Mouse (Mus musculus): Measurements from ENCODE around the gene Pced1b. TPM values are rescaled to one million over a fixed set of nuclear protein-coding genes. Genes with fewer than 3 reads are reported as not detected.
"Not testable (repeated sequence)": the region's sequence is repeated elsewhere in the genome, so short reads cannot be mapped to it uniquely, and the experiment has no call there.

Pced1b gene
- polyA plus RNA-seq, 1 experiment from 2014 or later = 4.5 TPM

- Histone ChIP-seq H3K36me3 (ENCODE audit: control insufficient read depth, insufficient read depth, low read length) (no peaks in the 10 kb centered on the region), H3K4me2 (ENCODE audit: low read length) (no peak overlapping the region), H3K4me3 (ENCODE audit: low read length) (no peak overlapping the region), H3K4me1 (ENCODE audit: control insufficient read depth, insufficient read depth, low read depth, low read length) (no peaks in the 10 kb centered on the region), H3K9ac (ENCODE audit: low read depth, low read length) (no peak overlapping the region), H3K9me3 (ENCODE audit: control insufficient read depth, low read length) (no peaks in the 10 kb centered on the region), H3K27me3 (replicated peaks; ENCODE audit: control insufficient read depth, insufficient read depth, low read length) (no peaks in the 10 kb centered on the region), H3K27ac (ENCODE audit: low read depth, low read length) (no peak overlapping the region)
- 83% methylated on average over 4 of the region's 4 CpGs for WGBS
- no peak for ATAC-seq
These were observed 103.6 kb downstream of the Pced1b start for GRCm38 (mm10) chr15:97350528-97350927.

DNA sequence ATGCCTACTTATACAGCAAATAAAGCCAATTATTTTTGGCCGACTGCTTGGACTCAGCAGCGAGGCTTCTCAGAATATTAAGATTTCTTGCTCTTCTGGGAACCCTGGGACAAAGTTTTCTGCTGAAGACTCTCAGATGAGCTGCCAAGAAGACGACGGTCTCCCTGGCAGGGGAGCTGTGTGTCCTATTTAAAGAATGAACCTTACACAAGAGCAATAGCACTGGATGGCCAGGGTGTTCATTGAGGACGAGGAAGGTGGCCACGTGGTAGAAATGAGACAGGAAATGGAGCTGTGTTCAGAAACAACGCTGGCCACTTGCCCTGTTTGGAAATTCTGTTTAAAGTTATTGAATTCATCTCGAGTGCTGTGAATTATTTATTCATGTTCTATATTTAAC is 104.1 kb downstream of the Pced1b start:
- H3K9me3 ChIP-seq (ENCODE audit: control insufficient read depth, low read length) = no peaks in the 10 kb centered on the region
- H3K27ac ChIP-seq (ENCODE audit: low read depth, low read length) = no peak overlapping the region
- no peak for ATAC-seq
- H3K27me3 ChIP-seq (replicated peaks; ENCODE audit: control insufficient read depth, insufficient read depth, low read length) = no peaks in the 10 kb centered on the region
- WGBS = 45% methylated on average over 8 of the region's 8 CpGs
- no peaks in the 10 kb centered on the region for H3K4me1 ChIP-seq (ENCODE audit: control insufficient read depth, insufficient read depth, low read depth, low read length)
- H3K36me3 ChIP-seq (ENCODE audit: control insufficient read depth, insufficient read depth, low read length) = no peaks in the 10 kb centered on the region
- H3K4me3 ChIP-seq (ENCODE audit: low read length) = no peak overlapping the region
- no peak overlapping the region for H3K4me2 ChIP-seq (ENCODE audit: low read length)
- no peak overlapping the region for H3K9ac ChIP-seq (ENCODE audit: low read depth, low read length)

DNA sequence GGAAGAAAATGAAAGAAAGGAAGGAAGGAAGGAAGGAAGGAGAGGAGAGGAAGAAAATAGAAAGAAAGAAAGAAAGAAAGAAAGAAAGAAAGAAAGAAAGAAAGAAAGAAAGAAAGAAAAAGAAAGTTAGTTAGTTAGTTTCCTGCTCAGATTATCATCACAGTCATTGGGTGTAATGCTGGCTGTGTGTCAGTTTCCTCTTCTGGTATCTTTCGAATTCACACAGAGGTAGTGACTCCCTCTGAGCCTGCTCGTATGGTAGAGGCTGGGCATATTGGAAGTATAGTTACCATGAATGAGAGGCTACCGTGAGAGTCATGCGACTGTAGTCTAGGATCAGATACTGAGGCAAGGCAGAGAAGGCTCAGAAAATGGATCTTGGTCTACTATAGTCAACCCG is 104.8 kb downstream of the Pced1b start:
- 94% methylated on average over 5 of the region's 5 CpGs for WGBS

DNA sequence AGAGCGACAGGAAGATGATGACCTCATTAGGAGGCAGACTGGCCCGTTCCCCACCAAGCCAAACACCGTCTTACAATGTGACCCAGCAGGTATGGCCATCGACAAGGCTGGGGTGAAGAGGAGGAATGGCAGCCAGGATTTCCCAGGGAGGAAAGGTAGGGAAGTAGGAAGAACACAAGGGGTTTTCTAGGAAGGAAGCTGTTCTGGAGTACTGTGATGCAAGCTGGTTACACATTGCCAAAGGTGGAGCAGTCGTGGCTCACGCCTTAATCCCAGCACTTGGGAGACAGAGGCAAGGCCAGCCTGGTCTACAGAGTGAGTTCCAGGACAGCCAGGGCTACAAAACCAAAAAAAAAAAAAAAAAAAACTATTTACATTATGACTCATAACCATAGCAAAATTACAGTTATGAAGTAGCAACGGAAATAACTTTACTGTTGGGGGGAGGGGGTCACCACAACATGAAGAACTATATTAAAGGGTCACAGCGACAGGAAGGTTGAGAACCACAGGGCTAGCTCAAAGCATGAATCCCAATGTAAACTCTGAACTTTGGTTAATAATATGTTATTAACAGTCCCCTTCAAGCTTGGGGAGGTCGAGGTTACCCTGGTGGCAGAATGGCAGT is 108.9 kb downstream of the Pced1b start:
- H3K4me3 ChIP-seq (ENCODE audit: low read length) = no peak overlapping the region
- WGBS = 87% methylated on average over 9 of the region's 9 CpGs
- H3K4me2 ChIP-seq (ENCODE audit: low read length) = no peak overlapping the region
- H3K36me3 ChIP-seq (ENCODE audit: control insufficient read depth, insufficient read depth, low read length) = no peaks in the 10 kb centered on the region
- H3K4me1 ChIP-seq (ENCODE audit: control insufficient read depth, insufficient read depth, low read depth, low read length) = no peaks in the 10 kb centered on the region
- no peak overlapping the region for H3K27ac ChIP-seq (ENCODE audit: low read depth, low read length)
- H3K9ac ChIP-seq (ENCODE audit: low read depth, low read length) = no peak overlapping the region
- no peaks in the 10 kb centered on the region for H3K9me3 ChIP-seq (ENCODE audit: control insufficient read depth, low read length)
- no peaks in the 10 kb centered on the region for H3K27me3 ChIP-seq (replicated peaks; ENCODE audit: control insufficient read depth, insufficient read depth, low read length)
- ATAC-seq = no peak

More for the DNA sequence above, 104.8 kb downstream of the Pced1b start:
- H3K27me3 ChIP-seq (replicated peaks; ENCODE audit: control insufficient read depth, insufficient read depth, low read length) = no peaks in the 10 kb centered on the region
- no peaks in the 10 kb centered on the region for H3K36me3 ChIP-seq (ENCODE audit: control insufficient read depth, insufficient read depth, low read length)
- H3K4me1 ChIP-seq (ENCODE audit: control insufficient read depth, insufficient read depth, low read depth, low read length) = no peaks in the 10 kb centered on the region
- H3K9ac ChIP-seq (ENCODE audit: low read depth, low read length) = no peak overlapping the region
- no peak overlapping the region for H3K4me3 ChIP-seq (ENCODE audit: low read length)
- H3K4me2 ChIP-seq (ENCODE audit: low read length) = no peak overlapping the region
- no peak for ATAC-seq
- H3K27ac ChIP-seq (ENCODE audit: low read depth, low read length) = no peak overlapping the region
- H3K9me3 ChIP-seq (ENCODE audit: control insufficient read depth, low read length) = no peaks in the 10 kb centered on the region

DNA sequence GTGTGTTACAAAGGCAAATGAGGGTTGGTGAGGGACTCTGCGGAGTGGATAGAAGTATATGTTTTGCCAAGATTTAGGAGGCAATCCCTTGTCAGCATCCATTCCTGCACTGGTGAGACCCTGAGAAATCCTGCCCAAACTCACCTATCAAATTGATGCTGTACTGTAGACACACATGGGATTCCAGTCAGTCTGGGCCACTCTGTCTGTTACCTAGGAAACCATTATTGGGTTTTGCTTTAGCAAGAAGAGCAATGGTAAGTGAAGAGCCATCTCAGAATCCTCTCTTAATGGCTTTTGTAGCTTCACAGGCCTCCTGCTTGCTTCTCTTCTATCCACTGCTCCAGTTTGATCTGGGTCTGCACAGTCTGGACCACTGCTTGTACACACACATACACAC is 110.1 kb downstream of the Pced1b start:
- no peak overlapping the region for H3K4me3 ChIP-seq (ENCODE audit: low read length)
- H3K4me1 ChIP-seq (ENCODE audit: control insufficient read depth, insufficient read depth, low read depth, low read length) = no peaks in the 10 kb centered on the region
- WGBS = 90% methylated on average over 1 of the region's 1 CpGs
- H3K27ac ChIP-seq (ENCODE audit: low read depth, low read length) = no peak overlapping the region
- H3K9ac ChIP-seq (ENCODE audit: low read depth, low read length) = no peak overlapping the region
- H3K9me3 ChIP-seq (ENCODE audit: control insufficient read depth, low read length) = no peaks in the 10 kb centered on the region
- H3K27me3 ChIP-seq (replicated peaks; ENCODE audit: control insufficient read depth, insufficient read depth, low read length) = no peaks in the 10 kb centered on the region
- no peak overlapping the region for H3K4me2 ChIP-seq (ENCODE audit: low read length)
- ATAC-seq = peak; percentile 27
- H3K36me3 ChIP-seq (ENCODE audit: control insufficient read depth, insufficient read depth, low read length) = no peaks in the 10 kb centered on the region

DNA sequence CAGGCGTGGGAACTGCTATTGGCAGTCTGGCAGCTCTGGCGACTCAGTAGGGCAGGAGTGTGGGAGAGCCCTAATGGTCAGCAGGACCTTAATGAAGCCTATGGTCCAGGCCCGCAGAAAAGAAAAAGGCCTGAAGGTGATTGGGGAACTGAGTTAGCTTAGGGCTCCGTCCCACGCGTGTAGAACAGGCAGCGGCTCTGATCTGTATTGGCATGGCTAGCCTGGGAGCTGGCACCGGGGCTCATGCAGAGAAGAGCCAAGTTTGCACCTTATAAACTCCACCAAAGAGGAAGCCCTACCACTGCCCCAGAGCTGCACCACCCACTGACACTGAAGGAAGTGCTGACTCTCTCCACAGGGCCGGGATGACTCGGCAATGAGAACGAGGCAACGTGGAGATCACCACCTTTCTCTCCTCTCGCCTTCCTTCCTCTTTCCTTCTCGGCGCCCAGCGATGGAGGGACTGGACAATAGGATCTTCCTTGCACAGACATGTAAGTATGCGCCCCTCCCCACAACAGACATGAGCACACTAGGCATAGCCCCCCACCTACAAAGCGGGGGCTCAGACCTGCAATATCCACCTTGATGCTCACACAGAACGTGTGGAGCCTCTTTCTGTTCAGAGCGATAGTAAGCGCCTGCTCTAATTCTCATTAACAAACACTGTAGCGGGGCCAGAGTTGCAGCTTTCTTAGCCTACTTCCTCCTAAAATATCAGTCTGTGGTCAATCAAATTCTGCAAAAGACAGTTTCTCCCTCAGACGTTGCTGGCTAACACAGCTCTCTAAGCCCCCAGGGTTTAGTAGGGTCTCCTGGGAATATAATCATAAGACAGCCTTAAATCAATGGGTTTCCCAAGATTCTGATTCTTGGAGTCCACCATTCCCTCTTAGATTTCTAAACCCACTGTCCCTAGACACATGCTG is 114.2 kb downstream of the Pced1b start:
- H3K27ac ChIP-seq (ENCODE audit: low read depth, low read length) = no peak overlapping the region

GRCm38 (mm10) chr15:97361771-97362171 is 114.9 kb downstream of the Pced1b start:
- Histone ChIP-seq H3K27me3 (replicated peaks; ENCODE audit: control insufficient read depth, insufficient read depth, low read length) (no peaks in the 10 kb centered on the region), H3K4me3 (ENCODE audit: low read length) (no peak overlapping the region), H3K36me3 (ENCODE audit: control insufficient read depth, insufficient read depth, low read length) (no peaks in the 10 kb centered on the region), H3K27ac (ENCODE audit: low read depth, low read length) (no peak overlapping the region), H3K9ac (ENCODE audit: low read depth, low read length) (no peak overlapping the region), H3K9me3 (ENCODE audit: control insufficient read depth, low read length) (no peaks in the 10 kb centered on the region), H3K4me1 (ENCODE audit: control insufficient read depth, insufficient read depth, low read depth, low read length) (no peaks in the 10 kb centered on the region), H3K4me2 (ENCODE audit: low read length) (no peak overlapping the region)
- WGBS = 71% methylated on average over 8 of the region's 8 CpGs
- no peak for ATAC-seq

More for the DNA sequence above, 114.2 kb downstream of the Pced1b start:
- Histone ChIP-seq H3K4me2 (ENCODE audit: low read length) (no peak overlapping the region), H3K9ac (ENCODE audit: low read depth, low read length) (no peak overlapping the region), H3K36me3 (ENCODE audit: control insufficient read depth, insufficient read depth, low read length) (no peaks in the 10 kb centered on the region), H3K9me3 (ENCODE audit: control insufficient read depth, low read length) (no peaks in the 10 kb centered on the region), H3K27me3 (replicated peaks; ENCODE audit: control insufficient read depth, insufficient read depth, low read length) (no peaks in the 10 kb centered on the region), H3K4me3 (ENCODE audit: low read length) (no peak overlapping the region), H3K4me1 (ENCODE audit: control insufficient read depth, insufficient read depth, low read depth, low read length) (no peaks in the 10 kb centered on the region)
- 85% methylated on average over 23 of the region's 23 CpGs for WGBS
- ATAC-seq = no peak

- not testable (repeated sequence) for H3K36me3 ChIP-seq (ENCODE audit: control insufficient read depth, insufficient read depth, low read length); H3K27me3 ChIP-seq (replicated peaks; ENCODE audit: control insufficient read depth, insufficient read depth, low read length); H3K4me3 ChIP-seq (ENCODE audit: low read length); H3K9ac ChIP-seq (ENCODE audit: low read depth, low read length); ATAC-seq; H3K27ac ChIP-seq (ENCODE audit: low read depth, low read length); H3K4me2 ChIP-seq (ENCODE audit: low read length); H3K4me1 ChIP-seq (ENCODE audit: control insufficient read depth, insufficient read depth, low read depth, low read length); H3K9me3 ChIP-seq (ENCODE audit: control insufficient read depth, low read length)
- 93% methylated on average over 3 of the region's 3 CpGs for WGBS
These were observed 117.4 kb downstream of the Pced1b start for GRCm38 (mm10) chr15:97364271-97364670.

- H3K4me1 ChIP-seq (ENCODE audit: control insufficient read depth, insufficient read depth, low read depth, low read length) = no peaks in the 10 kb centered on the region
- no peak overlapping the region for H3K4me2 ChIP-seq (ENCODE audit: low read length)
- H3K9ac ChIP-seq (ENCODE audit: low read depth, low read length) = no peak overlapping the region
- H3K36me3 ChIP-seq (ENCODE audit: control insufficient read depth, insufficient read depth, low read length) = no peaks in the 10 kb centered on the region
- no peaks in the 10 kb centered on the region for H3K27me3 ChIP-seq (replicated peaks; ENCODE audit: control insufficient read depth, insufficient read depth, low read length)
- no peak overlapping the region for H3K27ac ChIP-seq (ENCODE audit: low read depth, low read length)
- no peaks in the 10 kb centered on the region for H3K9me3 ChIP-seq (ENCODE audit: control insufficient read depth, low read length)
- WGBS = 90% methylated on average over 8 of the region's 8 CpGs
- no peak overlapping the region for H3K4me3 ChIP-seq (ENCODE audit: low read length)
- no peak for ATAC-seq
These were observed 118.1 kb downstream of the Pced1b start for GRCm38 (mm10) chr15:97364968-97365367.

All from hindbrain, embryonic 16.5 days (tissue).